Mouse (Mus musculus) 3134 (cell line): ENCODE data around the gene Defa23.
"Not testable (repeated sequence)": the region's sequence is repeated elsewhere in the genome, so short reads cannot be mapped to it uniquely, and the experiment has no call there.

Source experiments
- DNase-seq: peaks from one replicate; pipeline ENCODE4 v3.0.0-alpha.2; 2011; ENCODE audit warnings: low spot score; ENCODE audit not compliant: insufficient read length; ENCODE audit errors: extremely low read depth

Gene Defa23

GRCm38 (mm10) chr8:21054747-21055146, at the start of gene Defa23:
Gene Defa23, plus strand, starts transcription at chr8:21055047.
- DNase-seq = not testable (repeated sequence)

GRCm38 (mm10) chr8:21006801-21007200, 48.0 kb upstream of the Defa23 start:
- DNase-seq = no peak

GRCm38 (mm10) chr8:21008578-21008977, 46.3 kb upstream of the Defa23 start:
- DNase-seq = not testable (repeated sequence)

GRCm38 (mm10) chr8:21010548-21010947, 44.3 kb upstream of the Defa23 start:
- not testable (repeated sequence) for DNase-seq

- DNase-seq = not testable (repeated sequence)
Measured at GRCm38 (mm10) chr8:21025245-21025644, 29.6 kb upstream of the Defa23 start, which contains the start of gene Defa21. Gene Defa21, plus strand, starts transcription at chr8:21025545.

GRCm38 (mm10) chr8:21064738-21065137, 9.9 kb downstream of the Defa23 start, which contains the start of gene Defa35:
Gene Defa35, plus strand, starts transcription at chr8:21065038.
- DNase-seq = not testable (repeated sequence)

GRCm38 (mm10) chr8:21084142-21084541, 29.3 kb downstream of the Defa23 start, which contains the start of gene Defa25:
Gene Defa25, plus strand, starts transcription at chr8:21084442.
- DNase-seq = not testable (repeated sequence)

GRCm38 (mm10) chr8:21093106-21093505, 38.3 kb downstream of the Defa23 start:
- DNase-seq = no peak

GRCm38 (mm10) chr8:21095950-21096349, 41.1 kb downstream of the Defa23 start, which contains the start of gene Gm14851:
Gene Gm14851, minus strand, starts transcription at chr8:21096050.
- DNase-seq = not testable (repeated sequence)
